Mouse (Mus musculus): ENCODE results near the gene Znhit3.

Znhit3 gene

GRCm38 (mm10) chr11:84873042-84873833 is 42.9 kb downstream of the Znhit3 start:
- no peak for DNase-seq

- no peak for DNase-seq
These were observed 44.6 kb downstream of the Znhit3 start for GRCm38 (mm10) chr11:84871548-84872069.

DNA sequence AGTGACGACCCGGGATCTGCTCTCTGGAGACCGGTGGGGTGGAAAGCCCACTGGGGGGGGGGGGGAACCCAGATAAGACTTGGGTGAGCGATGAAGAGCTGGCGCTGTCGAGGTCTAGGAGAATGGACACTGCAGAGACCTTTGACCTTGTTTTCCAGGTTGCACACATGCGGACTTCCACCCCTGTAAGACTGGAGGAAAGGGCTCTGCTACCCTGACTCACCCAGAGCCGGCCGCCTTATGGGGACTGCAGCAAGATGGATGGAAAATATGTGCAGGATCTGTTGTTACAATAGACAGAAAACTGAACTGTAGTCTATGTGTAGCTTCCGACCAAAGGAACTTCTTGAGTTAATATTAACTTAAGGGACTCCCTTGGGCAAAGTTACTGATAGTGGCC is 45.1 kb downstream of the Znhit3 start:
- DNase-seq: no peak

DNA sequence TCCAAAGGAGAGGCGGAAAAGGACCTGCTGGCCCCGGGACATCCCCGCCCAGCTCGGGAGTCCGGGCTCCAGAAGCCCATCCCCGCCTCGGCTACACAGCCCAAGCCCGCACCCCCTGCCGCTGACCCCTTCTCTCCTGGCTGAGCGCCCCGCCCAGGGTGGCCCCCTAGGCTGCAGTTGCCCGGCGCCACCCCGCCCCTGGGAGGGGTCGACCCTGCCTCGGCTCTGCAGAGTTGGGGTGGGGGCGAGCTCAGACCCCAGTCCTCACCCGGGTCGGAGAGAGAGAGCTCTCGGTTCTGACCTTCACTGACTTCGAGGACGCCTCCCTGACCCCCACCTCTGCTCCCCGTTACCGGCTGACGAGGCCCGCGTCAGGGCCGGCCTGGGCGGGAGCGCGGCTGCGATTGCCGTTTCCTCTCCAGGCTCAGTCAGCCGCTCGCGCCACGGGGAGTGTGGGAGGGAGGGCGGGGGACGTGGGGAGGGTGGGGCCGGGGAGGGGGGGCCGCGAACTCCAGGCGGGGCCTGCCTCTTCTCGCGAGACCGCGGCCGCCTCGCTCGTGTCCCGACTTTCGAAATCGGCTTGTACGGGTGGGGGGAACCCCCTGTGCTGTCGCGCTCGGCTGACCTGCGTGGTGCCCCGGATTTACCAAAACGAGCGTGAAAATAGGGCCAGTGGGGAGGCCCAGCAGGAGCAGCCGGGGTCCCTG is 45.7 kb downstream of the Znhit3 start, which contains the start of gene Ggnbp2:
TSS of gene Ggnbp2 (minus strand) at position 481 of the 707 bp plus-strand sequence.
- peak; percentile 90 for DNase-seq

GRCm38 (mm10) chr11:84869537-84870232 is 46.5 kb downstream of the Znhit3 start:
- peak; percentile 91 for DNase-seq

DNA sequence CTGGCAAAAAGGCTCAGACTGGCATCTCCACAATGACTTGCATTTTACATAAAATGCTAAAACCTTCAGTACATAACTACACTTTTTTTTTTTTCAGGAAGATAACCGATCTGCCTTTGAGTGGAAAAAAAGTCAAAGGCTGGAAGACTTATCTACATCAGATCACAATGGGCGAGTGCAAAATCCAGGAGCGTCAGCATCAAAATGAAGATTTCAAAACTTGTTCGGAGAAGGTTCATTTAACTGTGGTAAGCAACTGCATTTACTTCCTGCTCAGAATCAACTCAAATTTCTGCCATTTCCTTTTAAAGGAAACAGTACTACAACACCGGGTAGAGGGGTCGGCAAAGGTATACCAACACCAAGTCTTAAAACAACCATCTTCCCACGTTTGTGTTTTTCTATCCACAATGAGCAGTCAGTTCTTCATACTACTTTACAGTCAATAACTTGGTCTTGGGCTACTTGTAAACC is 47.3 kb downstream of the Znhit3 start:
- DNase-seq: no peak

GRCm38 (mm10) chr11:84867586-84867985 is 48.6 kb downstream of the Znhit3 start:
- DNase-seq: no peak

GRCm38 (mm10) chr11:84865268-84865667 is 50.9 kb downstream of the Znhit3 start:
- no peak for DNase-seq
